Comparison of ENCODE assay signal across 10 mouse cellular contexts in genomic region chr13:97249507-97250078, GRCm38 (mm10). TPM values are rescaled to one million over a fixed set of nuclear protein-coding genes. Genes with fewer than 3 reads are reported as not detected.
A peak's percentile ranks its signal among the peaks of the same experiment; 100 is the strongest.
DNase-seq lines count a peak whose midpoint lies in the region; ATAC-seq and TF ChIP-seq lines count a peak whose summit lies in the region.
"Had no signal": no experiment of that assay in that cellular context is flagged by ENCODE, and none has a peak within 500 bp of the region (broad histone marks: within the 10 kb centered on the region; RNA-seq: fewer than 3 reads in every experiment).

No protein-coding gene starts in this region.

- peaks cover 9% of the 10 kb centered on the region; the same call in 1 of the 2 replicates for H3K4me1 ChIP-seq in spleen, adult 2 months (ENCODE audit: control insufficient read depth, insufficient read depth, insufficient read length)
- peaks cover 40% of the 10 kb centered on the region for H3K4me1 ChIP-seq in embryonic facial prominence, embryonic 14.5 days (ENCODE audit: control insufficient read depth, insufficient read depth, low read length)
- H3K4me1 ChIP-seq in hindbrain, postnatal 0 days (ENCODE audit: insufficient read depth, low read length), result peaks cover 49% of the 10 kb centered on the region
- peaks cover 45% of the 10 kb centered on the region for H3K4me1 ChIP-seq in stomach, embryonic 16.5 days (ENCODE audit: control insufficient read depth, insufficient read depth, low read length)
- peaks cover 37% of the 10 kb centered on the region for H3K4me1 ChIP-seq in kidney, embryonic 14.5 days (ENCODE audit: control insufficient read depth, insufficient read depth, low read length)

- peak overlapping the region; percentile 63 for H3K27ac ChIP-seq in spleen, adult 2 months (ENCODE audit: insufficient read depth, low read length)
- H3K27ac ChIP-seq in embryonic facial prominence, embryonic 14.5 days (replicated peaks; ENCODE audit: low read depth, low read length), result no peak overlapping the region
- H3K27ac ChIP-seq in hindbrain, postnatal 0 days, result peak overlapping the region; percentile 45; the same call in 1 of the 2 replicates
- H3K27ac ChIP-seq in stomach, embryonic 16.5 days (ENCODE audit: low read length), result peak overlapping the region; percentile 41
- no peak overlapping the region for H3K27ac ChIP-seq in kidney, embryonic 14.5 days (ENCODE audit: low read depth, low read length)
- H3K27ac ChIP-seq: liver, embryonic 12.5 days had no signal

- H3K9ac ChIP-seq in embryonic facial prominence, embryonic 14.5 days (ENCODE audit: low read depth, low read length), result no peak overlapping the region
- H3K9ac ChIP-seq in hindbrain, postnatal 0 days (replicated peaks; ENCODE audit: low read length), result peak overlapping the region; percentile 31; the same call in 1 of the 2 replicates
- no peak overlapping the region for H3K9ac ChIP-seq in stomach, embryonic 16.5 days (ENCODE audit: low read length)
- no peak overlapping the region for H3K9ac ChIP-seq in kidney, embryonic 14.5 days (ENCODE audit: low read depth, low read length)
- H3K9ac ChIP-seq: liver, embryonic 12.5 days had no signal

- no peaks in the 10 kb centered on the region for H3K9me3 ChIP-seq in embryonic facial prominence, embryonic 14.5 days (ENCODE audit: control insufficient read depth, low read length)
- no peaks in the 10 kb centered on the region for H3K9me3 ChIP-seq in hindbrain, postnatal 0 days (ENCODE audit: low read length)
- H3K9me3 ChIP-seq in stomach, embryonic 16.5 days (replicated peaks; ENCODE audit: control insufficient read depth, low read length), result no peaks in the 10 kb centered on the region
- H3K9me3 ChIP-seq in kidney, embryonic 14.5 days (ENCODE audit: control insufficient read depth, low read length), result no peaks in the 10 kb centered on the region
- H3K9me3 ChIP-seq: liver, embryonic 12.5 days had no signal

- peaks cover 7% of the 10 kb centered on the region for H3K36me3 ChIP-seq in spleen, adult 2 months (ENCODE audit: control insufficient read depth, insufficient read depth, low read length)
- peaks cover 75% of the 10 kb centered on the region for H3K36me3 ChIP-seq in embryonic facial prominence, embryonic 14.5 days (ENCODE audit: control insufficient read depth, insufficient read depth, low read length)
- H3K36me3 ChIP-seq in hindbrain, postnatal 0 days (ENCODE audit: insufficient read depth, low read length), result peaks cover 15% of the 10 kb centered on the region; the same call in 1 of the 2 replicates
- peaks cover 24% of the 10 kb centered on the region for H3K36me3 ChIP-seq in stomach, embryonic 16.5 days (ENCODE audit: control insufficient read depth, insufficient read depth, low read length)
- H3K36me3 ChIP-seq in kidney, embryonic 14.5 days (ENCODE audit: control insufficient read depth, insufficient read depth, low read length), result peaks cover 81% of the 10 kb centered on the region

- WGBS in spleen, adult 2 months, result 79% methylated on average over 5 of the region's 5 CpGs
- WGBS in embryonic facial prominence, embryonic 14.5 days, result 62% methylated on average over 5 of the region's 5 CpGs
- 42% methylated on average over 5 of the region's 5 CpGs for WGBS in hindbrain, postnatal 0 days
- WGBS in stomach, embryonic 16.5 days, result 77% methylated on average over 5 of the region's 5 CpGs
- WGBS in kidney, embryonic 14.5 days, result 73% methylated on average over 5 of the region's 5 CpGs

- DNase-seq in spleen, adult 2 months (ENCODE audit: low read depth in 1 of 2, low spot score in 2 of 2), result no peak
- no peak for DNase-seq in spleen, adult 18-20 months
- DNase-seq in embryonic facial prominence, embryonic 14.5 days (ENCODE audit: low spot score), result no peak
- no peak for DNase-seq in hindbrain, postnatal 0 days (ENCODE audit: low spot score)
- DNase-seq in urinary bladder, adult 2 months (ENCODE audit: low spot score), result no peak
- no peak for DNase-seq in layer of hippocampus, postnatal 10 days (ENCODE audit: low spot score in 2 of 2)
- DNase-seq: thymus, postnatal 14 days had no signal

- no peak for TF ChIP-seq CTCF in spleen, adult 2 months (IDR thresholded peaks at IDR 0.05; ENCODE audit: extremely low read depth, insufficient read depth, insufficient read length, insufficient replicate concordance)
- TF ChIP-seq CTCF in hindbrain, postnatal 0 days (IDR thresholded peaks at IDR 0.05; ENCODE audit: low read depth), result no peak

- H3K4me2 ChIP-seq in embryonic facial prominence, embryonic 14.5 days (ENCODE audit: low read depth, low read length), result 0 out of 2 replicates have a peak overlapping the region, but pooled peaks have one; percentile 8
- H3K4me2 ChIP-seq in hindbrain, postnatal 0 days (ENCODE audit: low read depth, low read length), result peak overlapping the region; percentile 97
- H3K4me2 ChIP-seq in stomach, embryonic 16.5 days (ENCODE audit: low read depth, low read length), result no peak overlapping the region
- no peak overlapping the region for H3K4me2 ChIP-seq in kidney, embryonic 14.5 days (replicated peaks; ENCODE audit: low read depth, low read length)
- H3K4me2 ChIP-seq: liver, embryonic 12.5 days had no signal

- no peak overlapping the region for H3K4me3 ChIP-seq in spleen, adult 2 months (ENCODE audit: extremely low read depth, insufficient read depth, insufficient read length)
- no peak overlapping the region for H3K4me3 ChIP-seq in embryonic facial prominence, embryonic 14.5 days (ENCODE audit: low read depth, low read length)
- 0 out of 2 replicates have a peak overlapping the region, but pooled peaks have one; percentile 7 for H3K4me3 ChIP-seq in hindbrain, postnatal 0 days (ENCODE audit: low read length)
- no peak overlapping the region for H3K4me3 ChIP-seq in stomach, embryonic 16.5 days (replicated peaks; ENCODE audit: low read length)
- no peak overlapping the region for H3K4me3 ChIP-seq in kidney, embryonic 14.5 days (ENCODE audit: low read length)
- H3K4me3 ChIP-seq: liver, embryonic 12.5 days had no signal

- no peak for ATAC-seq in embryonic facial prominence, embryonic 14.5 days (ENCODE audit: low read depth)
- ATAC-seq in hindbrain, postnatal 0 days, result no peak
- no peak for ATAC-seq in stomach, embryonic 16.5 days (ENCODE audit: insufficient read depth, low FRiP score)
- no peak for ATAC-seq in kidney, embryonic 14.5 days (ENCODE audit: low FRiP score, low TSS enrichment)
- ATAC-seq: liver, embryonic 12.5 days had no signal

- no peak for TF ChIP-seq POLR2A in spleen, adult 2 months (IDR thresholded peaks at IDR 0.05; ENCODE audit: low read depth, low read length)

- no peaks in the 10 kb centered on the region for H3K27me3 ChIP-seq in spleen, adult 2 months (ENCODE audit: control insufficient read depth, insufficient read depth, low read length)
- no peaks in the 10 kb centered on the region for H3K27me3 ChIP-seq in embryonic facial prominence, embryonic 14.5 days (replicated peaks; ENCODE audit: control insufficient read depth, insufficient read depth, low read length)
- no peaks in the 10 kb centered on the region for H3K27me3 ChIP-seq in hindbrain, postnatal 0 days (ENCODE audit: insufficient read depth, low read length)
- no peaks in the 10 kb centered on the region for H3K27me3 ChIP-seq in stomach, embryonic 16.5 days (ENCODE audit: control insufficient read depth, insufficient read depth, low read length)
- H3K27me3 ChIP-seq in kidney, embryonic 14.5 days (ENCODE audit: control insufficient read depth, insufficient read depth, low read length), result no peaks in the 10 kb centered on the region
- H3K27me3 ChIP-seq: liver, embryonic 12.5 days had no signal

RNA-seq across cellular contexts. Expression of gene Enc1, which starts 8.7 kb away (rescaled TPM):
- 4.4 and 5.1 TPM in 2 replicates for polyA plus RNA-seq in spleen, adult 2 months (2012; rRNA removed)
- polyA plus RNA-seq in embryonic facial prominence, embryonic 14.5 days (2014; fragmentation: Nextera tagmentation; extraction: Ambion mirVana), result 9.5 TPM in 2 replicates
- 179 and 206 TPM in 2 replicates for total RNA-seq in hindbrain, postnatal 0 days (2014; rRNA removed)
- polyA plus RNA-seq in hindbrain, postnatal 0 days (2015; fragmentation: Nextera tagmentation; extraction: Ambion mirVana), result 29.3 and 33.3 TPM in 2 replicates
- polyA plus RNA-seq in stomach, embryonic 16.5 days (2015; fragmentation: Nextera tagmentation; extraction: Ambion mirVana), result 8.5 and 9.3 TPM in 2 replicates
- polyA plus RNA-seq in urinary bladder, adult 2 months (2012; rRNA removed), result 7.4 and 9.3 TPM in 2 replicates
- polyA plus RNA-seq in kidney, embryonic 14.5 days (2014; fragmentation: Nextera tagmentation; extraction: Ambion mirVana), result 14.2 and 14.6 TPM in 2 replicates
- total RNA-seq in layer of hippocampus, postnatal 10 days (2021), result 100 to 1,000 TPM; 561 to 584 TPM

RNA-seq across cellular contexts. Expression of gene Hexb, which starts 51.4 kb away (rescaled TPM):
- 97.1 and 134 TPM in 2 replicates for polyA plus RNA-seq in spleen, adult 2 months (2012; rRNA removed)
- 44.4 and 46.0 TPM in 2 replicates for polyA plus RNA-seq in embryonic facial prominence, embryonic 14.5 days (2014; fragmentation: Nextera tagmentation; extraction: Ambion mirVana)
- 66.4 and 75.8 TPM in 2 replicates for total RNA-seq in hindbrain, postnatal 0 days (2014; rRNA removed)
- 65.4 and 70.8 TPM in 2 replicates for polyA plus RNA-seq in hindbrain, postnatal 0 days (2015; fragmentation: Nextera tagmentation; extraction: Ambion mirVana)
- 53.1 and 59.9 TPM in 2 replicates for polyA plus RNA-seq in stomach, embryonic 16.5 days (2015; fragmentation: Nextera tagmentation; extraction: Ambion mirVana)
- 99.2 and 113 TPM in 2 replicates for polyA plus RNA-seq in urinary bladder, adult 2 months (2012; rRNA removed)
- 25.3 and 31.3 TPM in 2 replicates for polyA plus RNA-seq in kidney, embryonic 14.5 days (2014; fragmentation: Nextera tagmentation; extraction: Ambion mirVana)
- 100 to 1,000 TPM in 1 of 2 experiments, 10 to 100 TPM in 1; 91.3 to 102 TPM for total RNA-seq in layer of hippocampus, postnatal 10 days (2021)

Comparison
In these comparisons a context has a peak if more than half of its experiments do, and no peak if none do; other contexts are left out.
1. H3K27ac ChIP-seq: peak in spleen, adult 2 months (single experiment), hindbrain, postnatal 0 days (single experiment) and stomach, embryonic 16.5 days (single experiment); none in embryonic facial prominence, embryonic 14.5 days (single experiment) and kidney, embryonic 14.5 days (single experiment).
2. H3K4me2 ChIP-seq: peak in embryonic facial prominence, embryonic 14.5 days (single experiment) and hindbrain, postnatal 0 days (single experiment); none in stomach, embryonic 16.5 days (single experiment) and kidney, embryonic 14.5 days (single experiment).